ENCODE assay signal across 8 mouse cellular contexts in genomic region chr4:138455141-138455955, GRCm38 (mm10). TPM values are rescaled to one million over a fixed set of nuclear protein-coding genes. Genes with fewer than 3 reads are reported as not detected.
A peak's percentile ranks its signal among the peaks of the same experiment; 100 is the strongest.
DNase-seq lines count a peak whose midpoint lies in the region; ATAC-seq and TF ChIP-seq lines count a peak whose summit lies in the region.

No protein-coding gene starts in this region.

- WGBS in forebrain, embryonic 16.5 days, result under 1% methylated on average over 56 of the region's 58 CpGs
- under 1% methylated on average over 58 of the region's 58 CpGs for WGBS in intestine, embryonic 16.5 days
- WGBS in liver, postnatal 0 days (ENCODE audit: insufficient replicate concordance), result 1% methylated on average over 55 of the region's 58 CpGs
- under 1% methylated on average over 58 of the region's 58 CpGs for whole genome bisulfite sequencing in stomach, embryonic 14.5 days

- no peak for ATAC-seq in forebrain, embryonic 16.5 days
- peak; percentile 15 for ATAC-seq in intestine, embryonic 16.5 days
- no peak for ATAC-seq in liver, postnatal 0 days
- ATAC-seq in stomach, embryonic 14.5 days (ENCODE audit: insufficient number of reproducible peaks, insufficient read depth, low FRiP score, low read depth), result peak; percentile 4; the same call in 1 of the 2 replicates

- TF ChIP-seq EP300 in liver, postnatal 0 days (IDR thresholded peaks at IDR 0.05; ENCODE audit: low read depth), result no peak

- H3K27me3 ChIP-seq in forebrain, embryonic 16.5 days (replicated peaks; ENCODE audit: control insufficient read depth, insufficient read depth, low read length), result 0 out of 2 replicates have a peak, but pooled peaks cover 5% of the 10 kb centered on the region
- no peaks in the 10 kb centered on the region for H3K27me3 ChIP-seq in intestine, embryonic 16.5 days (replicated peaks; ENCODE audit: control insufficient read depth, insufficient read depth, low read length)
- peaks cover 37% of the 10 kb centered on the region for H3K27me3 ChIP-seq in liver, postnatal 0 days (ENCODE audit: insufficient read depth, low read length)
- H3K27me3 ChIP-seq in stomach, embryonic 14.5 days (ENCODE audit: control insufficient read depth, insufficient read depth, low read length), result no peaks in the 10 kb centered on the region

- DNase-seq in ovary, adult 18-20 months (ENCODE audit: low spot score), result peak; percentile 21
- no peak for DNase-seq in ovary, postnatal 36 days (ENCODE audit: low spot score)
- DNase-seq in cerebellum, adult 11 months, result peak; percentile 67
- DNase-seq in liver, postnatal 0 days, result peak; percentile 47
- no peak for DNase-seq in urinary bladder, postnatal 4 days (ENCODE audit: low spot score in 2 of 2)

- H3K9me3 ChIP-seq in forebrain, embryonic 16.5 days (ENCODE audit: control insufficient read depth, low read length), result no peaks in the 10 kb centered on the region
- no peaks in the 10 kb centered on the region for H3K9me3 ChIP-seq in intestine, embryonic 16.5 days (ENCODE audit: control insufficient read depth, low read length)
- no peaks in the 10 kb centered on the region for H3K9me3 ChIP-seq in liver, postnatal 0 days (ENCODE audit: low read length)
- H3K9me3 ChIP-seq in stomach, embryonic 14.5 days (ENCODE audit: control insufficient read depth, low read depth, low read length), result no peaks in the 10 kb centered on the region

- TF ChIP-seq CTCF in liver, postnatal 0 days (IDR thresholded peaks at IDR 0.05; ENCODE audit: low read depth), result no peak

- peaks cover 30% of the 10 kb centered on the region for H3K4me1 ChIP-seq in forebrain, embryonic 16.5 days (replicated peaks; ENCODE audit: control insufficient read depth, insufficient read depth, low read length)
- H3K4me1 ChIP-seq in intestine, embryonic 16.5 days (ENCODE audit: control insufficient read depth, insufficient read depth, low read length), result peaks cover 27% of the 10 kb centered on the region
- H3K4me1 ChIP-seq in liver, postnatal 0 days (ENCODE audit: insufficient read depth), result peaks cover 17% of the 10 kb centered on the region
- peaks cover 19% of the 10 kb centered on the region; the same call in 1 of the 2 replicates for H3K4me1 ChIP-seq in stomach, embryonic 14.5 days (ENCODE audit: control insufficient read depth, insufficient read depth, low read length)

- no peaks in the 10 kb centered on the region for H3K36me3 ChIP-seq in forebrain, embryonic 16.5 days (ENCODE audit: control insufficient read depth, insufficient read depth)
- no peaks in the 10 kb centered on the region for H3K36me3 ChIP-seq in intestine, embryonic 16.5 days (ENCODE audit: control insufficient read depth, insufficient read depth, low read length)
- no peaks in the 10 kb centered on the region for H3K36me3 ChIP-seq in liver, postnatal 0 days (replicated peaks; ENCODE audit: insufficient read depth, low read length)
- H3K36me3 ChIP-seq in stomach, embryonic 14.5 days (ENCODE audit: control insufficient read depth, insufficient read depth, low read length), result no peaks in the 10 kb centered on the region

- H3K9ac ChIP-seq in forebrain, embryonic 16.5 days (replicated peaks; ENCODE audit: low read depth, low read length), result peak overlapping the region; percentile 59
- H3K9ac ChIP-seq in intestine, embryonic 16.5 days (ENCODE audit: low read depth, low read length), result peak overlapping the region; percentile 96
- peak overlapping the region; percentile 75 for H3K9ac ChIP-seq in liver, postnatal 0 days (replicated peaks)
- peak overlapping the region; percentile 85 for H3K9ac ChIP-seq in stomach, embryonic 14.5 days (replicated peaks; ENCODE audit: low read depth, low read length)

- H3K4me3 ChIP-seq in forebrain, embryonic 16.5 days (replicated peaks; ENCODE audit: low read length), result peak overlapping the region; percentile 69
- peak overlapping the region; percentile 89 for H3K4me3 ChIP-seq in intestine, embryonic 16.5 days (ENCODE audit: low read length)
- H3K4me3 ChIP-seq in liver, postnatal 0 days (ENCODE audit: low read depth, low read length), result peak overlapping the region; percentile 67
- H3K4me3 ChIP-seq in stomach, embryonic 14.5 days (ENCODE audit: low read depth, low read length), result peak overlapping the region; percentile 92

- peak overlapping the region; percentile 87 for H3K27ac ChIP-seq in forebrain, embryonic 16.5 days (ENCODE audit: low read length)
- H3K27ac ChIP-seq in intestine, embryonic 16.5 days (ENCODE audit: low read length), result peak overlapping the region; percentile 93
- peak overlapping the region; percentile 87 for H3K27ac ChIP-seq in liver, postnatal 0 days (ENCODE audit: low read depth)
- peak overlapping the region; percentile 82 for H3K27ac ChIP-seq in stomach, embryonic 14.5 days (ENCODE audit: low read length)

- H3K4me2 ChIP-seq in forebrain, embryonic 16.5 days (ENCODE audit: low read length), result peak overlapping the region; percentile 76
- H3K4me2 ChIP-seq in intestine, embryonic 16.5 days (ENCODE audit: low read depth, low read length), result peak overlapping the region; percentile 75
- H3K4me2 ChIP-seq in liver, postnatal 0 days (ENCODE audit: low read depth, low read length), result peak overlapping the region; percentile 71
- H3K4me2 ChIP-seq in stomach, embryonic 14.5 days (replicated peaks; ENCODE audit: low read depth, low read length), result peak overlapping the region; percentile 91

RNA-seq across cellular contexts. Expression of gene Camk2n1, which starts 1.2 kb away (rescaled TPM):
- polyA plus RNA-seq in forebrain, embryonic 16.5 days (2015; fragmentation: Nextera tagmentation; extraction: Ambion mirVana), result 9.8 and 10.2 TPM in 2 replicates
- polyA plus RNA-seq in intestine, embryonic 16.5 days (2015; fragmentation: Nextera tagmentation; extraction: Ambion mirVana), result 3.5 and 3.6 TPM in 2 replicates
- polyA plus RNA-seq in liver, postnatal 0 days (2015; fragmentation: Nextera tagmentation; extraction: Ambion mirVana), result 5.5 and 6.1 TPM in 2 replicates
- polyA plus RNA-seq in stomach, embryonic 14.5 days (2014; fragmentation: Nextera tagmentation; extraction: Ambion mirVana), result 4.0 and 5.1 TPM in 2 replicates

RNA-seq across cellular contexts. Expression of gene Mul1, which starts 20.9 kb away (rescaled TPM):
- 18.4 and 20.2 TPM in 2 replicates for polyA plus RNA-seq in forebrain, embryonic 16.5 days (2015; fragmentation: Nextera tagmentation; extraction: Ambion mirVana)
- 32.7 and 35.3 TPM in 2 replicates for polyA plus RNA-seq in intestine, embryonic 16.5 days (2015; fragmentation: Nextera tagmentation; extraction: Ambion mirVana)
- 17.5 and 20.0 TPM in 2 replicates for polyA plus RNA-seq in liver, postnatal 0 days (2015; fragmentation: Nextera tagmentation; extraction: Ambion mirVana)
- 17.6 and 19.4 TPM in 2 replicates for polyA plus RNA-seq in stomach, embryonic 14.5 days (2014; fragmentation: Nextera tagmentation; extraction: Ambion mirVana)

RNA-seq across cellular contexts. Expression of gene Fam43b, which starts 59.0 kb away (rescaled TPM):
- 7.7 and 8.4 TPM in 2 replicates for polyA plus RNA-seq in forebrain, embryonic 16.5 days (2015; fragmentation: Nextera tagmentation; extraction: Ambion mirVana)
- polyA plus RNA-seq in intestine, embryonic 16.5 days (2015; fragmentation: Nextera tagmentation; extraction: Ambion mirVana), result not detected in 2 replicates
- polyA plus RNA-seq in liver, postnatal 0 days (2015; fragmentation: Nextera tagmentation; extraction: Ambion mirVana), result not detected in 2 replicates
- polyA plus RNA-seq in stomach, embryonic 14.5 days (2014; fragmentation: Nextera tagmentation; extraction: Ambion mirVana), result 0.17 and 0.25 TPM in 2 replicates

Comparison
In these comparisons a context has a peak if more than half of its experiments do, and no peak if none do; other contexts are left out.
1. DNase-seq: peak in ovary, adult 18-20 months (single experiment), cerebellum, adult 11 months (single experiment) and liver, postnatal 0 days (single experiment); none in ovary, postnatal 36 days (single experiment) and urinary bladder, postnatal 4 days (0 of 2).
2. ATAC-seq: peak in intestine, embryonic 16.5 days (single experiment) and stomach, embryonic 14.5 days (single experiment); none in forebrain, embryonic 16.5 days (single experiment) and liver, postnatal 0 days (single experiment).
3. Peak in every context shown above with its lines, with median percentiles within 50 percentile points of each other: H3K27ac ChIP-seq, H3K4me2 ChIP-seq, H3K4me3 ChIP-seq and H3K9ac ChIP-seq.